Mouse (Mus musculus) cortical plate, adult 2 months (tissue): Measurements from ENCODE around the gene Vps33a. TPM values are rescaled to one million over a fixed set of nuclear protein-coding genes. Genes with fewer than 3 reads are reported as not detected.

Experiments used
- H3K27ac ChIP-seq: fragments of 200-500 bp; 2 replicates; pipeline ENCODE4 v1.5.1; 2012; ENCODE audit warnings: low read length, control low read depth, inconsistent platforms; ENCODE audit not compliant: insufficient read depth
- H3K4me1 ChIP-seq: fragments of 200-500 bp; 2 replicates; pipeline ENCODE4 v1.6.1; 2011; ENCODE audit warnings: low read length; ENCODE audit not compliant: control insufficient read depth, insufficient read depth
- H3K4me3 ChIP-seq: fragments of 200-500 bp; 2 replicates; pipeline ENCODE4 v1.5.1; 2011; ENCODE audit warnings: mild to moderate bottlenecking, low read length, control low read depth; ENCODE audit not compliant: insufficient read depth
- CTCF ChIP-seq: fragments of 200-500 bp; IDR thresholded peaks from 2 replicates; pipeline ENCODE4 v1.5.1; 2011; ENCODE audit warnings: mild to moderate bottlenecking, control low read depth, low read length; ENCODE audit not compliant: insufficient read depth; ENCODE audit errors: extremely low read depth
- POLR2A ChIP-seq: fragments of 200-500 bp; IDR thresholded peaks from 2 replicates; pipeline ENCODE4 v1.6.1; 2011; ENCODE audit warnings: mild to moderate bottlenecking, low read length, control low read depth; ENCODE audit not compliant: insufficient read depth; ENCODE audit errors: extremely low read depth
- polyA plus RNA-seq: library from polyadenylated mRNA; depleted of rRNA; stranded (reverse); fragments of >200 nt; gene quantifications from 2 replicates; pipeline ENCODE4 v1.2.3, GENCODE M21; 2012

The Vps33a gene
- polyA plus RNA-seq, 1 experiment, result 56.5 TPM

- Histone ChIP-seq H3K4me3 (no peak overlapping the region), H3K4me1 (peaks cover 16% of the 10 kb centered on the region), H3K27ac (peak overlapping the region; percentile 86)
- TF ChIP-seq POLR2A (no peak), CTCF (no peak)
These were observed 20.9 kb upstream of the Vps33a start for GRCm38 (mm10) chr5:123593622-123594280.

- H3K4me3 ChIP-seq, result no peak overlapping the region
- no peak overlapping the region for H3K27ac ChIP-seq
- H3K4me1 ChIP-seq, result peaks cover 2% of the 10 kb centered on the region; the same call in 1 of the 2 replicates
- no peak for TF ChIP-seq CTCF
- TF ChIP-seq POLR2A, result no peak
These were observed 7.2 kb upstream of the Vps33a start for GRCm38 (mm10) chr5:123580043-123580442.

GRCm38 (mm10) chr5:123576696-123577095, 3.9 kb upstream of the Vps33a start:
- no peak overlapping the region for H3K27ac ChIP-seq
- no peaks in the 10 kb centered on the region for H3K4me1 ChIP-seq
- H3K4me3 ChIP-seq, result no peak overlapping the region
- TF ChIP-seq POLR2A (no peak), CTCF (no peak)

GRCm38 (mm10) chr5:123573362-123573761, 524 bp upstream of the Vps33a start:
- no peak for TF ChIP-seq POLR2A
- no peak for TF ChIP-seq CTCF
- no peak overlapping the region for H3K27ac ChIP-seq

GRCm38 (mm10) chr5:123561128-123561527, 11.7 kb downstream of the Vps33a start:
- no peak overlapping the region for H3K27ac ChIP-seq
- H3K4me1 ChIP-seq, result no peaks in the 10 kb centered on the region
- TF ChIP-seq POLR2A, result no peak
- no peak for TF ChIP-seq CTCF
- H3K4me3 ChIP-seq, result no peak overlapping the region

More at GRCm38 (mm10) chr5:123573362-123573761, 524 bp upstream of the Vps33a start:
- Histone ChIP-seq H3K4me1 (no peaks in the 10 kb centered on the region), H3K4me3 (no peak overlapping the region)

GRCm38 (mm10) chr5:123559588-123559987, 13.2 kb downstream of the Vps33a start:
- TF ChIP-seq CTCF (no peak), POLR2A (no peak)
- Histone ChIP-seq H3K27ac (no peak overlapping the region), H3K4me3 (no peak overlapping the region), H3K4me1 (no peaks in the 10 kb centered on the region)

- no peak overlapping the region for H3K27ac ChIP-seq
- no peak overlapping the region for H3K4me3 ChIP-seq
- no peaks in the 10 kb centered on the region for H3K4me1 ChIP-seq
- no peak for TF ChIP-seq POLR2A
- no peak for TF ChIP-seq CTCF
These were observed 16.4 kb downstream of the Vps33a start for GRCm38 (mm10) chr5:123556451-123556850.

GRCm38 (mm10) chr5:123555693-123556092, 17.1 kb downstream of the Vps33a start:
- Histone ChIP-seq H3K27ac (no peak overlapping the region), H3K4me1 (no peaks in the 10 kb centered on the region), H3K4me3 (no peak overlapping the region)
- TF ChIP-seq CTCF (no peak), POLR2A (no peak)

GRCm38 (mm10) chr5:123533801-123534200, 39.0 kb downstream of the Vps33a start:
- no peak for TF ChIP-seq POLR2A
- no peak for TF ChIP-seq CTCF
- Histone ChIP-seq H3K4me3 (no peak overlapping the region), H3K27ac (no peak overlapping the region), H3K4me1 (no peaks in the 10 kb centered on the region)

GRCm38 (mm10) chr5:123530056-123530455, 42.8 kb downstream of the Vps33a start:
- Histone ChIP-seq H3K4me3 (no peak overlapping the region), H3K27ac (no peak overlapping the region), H3K4me1 (no peaks in the 10 kb centered on the region)
- no peak for TF ChIP-seq CTCF
- TF ChIP-seq POLR2A, result no peak

GRCm38 (mm10) chr5:123528641-123529040, 44.2 kb downstream of the Vps33a start:
- TF ChIP-seq CTCF (no peak), POLR2A (no peak)
- H3K27ac ChIP-seq, result no peak overlapping the region
- no peak overlapping the region for H3K4me3 ChIP-seq
- H3K4me1 ChIP-seq, result 0 out of 2 replicates have a peak, but pooled peaks cover 2% of the 10 kb centered on the region
